Mouse (Mus musculus): ENCODE data around the gene C77080. TPM values are rescaled to one million over a fixed set of nuclear protein-coding genes. Genes with fewer than 3 reads are reported as not detected.
A peak's percentile ranks its signal among the peaks of the same experiment; 100 is the strongest.

Gene C77080
- polyA plus RNA-seq, 1 experiment from 2014 or later, result 6.7 TPM

GRCm38 (mm10) chr4:129223421-129224281 is 37.6 kb downstream of the C77080 start:
- TF ChIP-seq EP300 (IDR thresholded peaks at IDR 0.05) (no peak), CTCF (IDR thresholded peaks at IDR 0.05) (no peak; the same call in 1 of the 2 replicates)
- no peak overlapping the region for H3K9ac ChIP-seq (replicated peaks; ENCODE audit: low read depth)
- 0 out of 2 replicates have a peak, but pooled peaks have one; percentile 1 for ATAC-seq
- H3K4me2 ChIP-seq (replicated peaks; ENCODE audit: low read depth, low read length), result peak overlapping the region; percentile 48
- H3K4me3 ChIP-seq (ENCODE audit: low read depth, low read length), result 0 out of 2 replicates have a peak overlapping the region, but pooled peaks have one; percentile 8
- peaks cover 9% of the 10 kb centered on the region; the same call in 1 of the 2 replicates for H3K36me3 ChIP-seq (ENCODE audit: insufficient read depth, low read length)
- 57% methylated on average over 53 of the region's 55 CpGs for WGBS
- H3K4me1 ChIP-seq (ENCODE audit: insufficient read depth, low read depth, low read length), result peaks cover 5% of the 10 kb centered on the region; the same call in 1 of the 2 replicates
- no peaks in the 10 kb centered on the region for H3K27me3 ChIP-seq (replicated peaks; ENCODE audit: insufficient read depth, low read length)
- no peaks in the 10 kb centered on the region for H3K9me3 ChIP-seq (ENCODE audit: low read length)
- H3K27ac ChIP-seq (ENCODE audit: low read length), result no peak overlapping the region
- DNase-seq (ENCODE audit: low spot score), result no peak

- peaks cover 18% of the 10 kb centered on the region; the same call in 1 of the 2 replicates for H3K36me3 ChIP-seq (ENCODE audit: insufficient read depth, low read length)
- H3K4me3 ChIP-seq (ENCODE audit: low read depth, low read length), result no peak overlapping the region
- no peaks in the 10 kb centered on the region for H3K27me3 ChIP-seq (replicated peaks; ENCODE audit: insufficient read depth, low read length)
- WGBS, result 77% methylated on average over 31 of the region's 31 CpGs
- no peaks in the 10 kb centered on the region for H3K4me1 ChIP-seq (ENCODE audit: insufficient read depth, low read depth, low read length)
- H3K27ac ChIP-seq (ENCODE audit: low read length), result no peak overlapping the region
- no peaks in the 10 kb centered on the region for H3K9me3 ChIP-seq (ENCODE audit: low read length)
- ATAC-seq, result no peak
- no peak for TF ChIP-seq EP300 (IDR thresholded peaks at IDR 0.05)
- no peak for TF ChIP-seq CTCF (IDR thresholded peaks at IDR 0.05)
- H3K9ac ChIP-seq (replicated peaks; ENCODE audit: low read depth), result no peak overlapping the region
- no peak overlapping the region for H3K4me2 ChIP-seq (replicated peaks; ENCODE audit: low read depth, low read length)
- DNase-seq (ENCODE audit: low spot score), result no peak
These were observed 38.9 kb downstream of the C77080 start for GRCm38 (mm10) chr4:129222019-129222925.

GRCm38 (mm10) chr4:129221097-129222010 is 39.9 kb downstream of the C77080 start:
- WGBS, result 72% methylated on average over 23 of the region's 23 CpGs
- H3K9me3 ChIP-seq (ENCODE audit: low read length), result no peaks in the 10 kb centered on the region

GRCm38 (mm10) chr4:129220376-129221089 is 40.7 kb downstream of the C77080 start:
- no peak overlapping the region for H3K4me2 ChIP-seq (replicated peaks; ENCODE audit: low read depth, low read length)
- peaks cover 33% of the 10 kb centered on the region for H3K36me3 ChIP-seq (ENCODE audit: insufficient read depth, low read length)
- 48% methylated on average over 7 of the region's 7 CpGs for WGBS
- H3K9ac ChIP-seq (replicated peaks; ENCODE audit: low read depth), result no peak overlapping the region
- H3K4me3 ChIP-seq (ENCODE audit: low read depth, low read length), result no peak overlapping the region
- H3K4me1 ChIP-seq (ENCODE audit: insufficient read depth, low read depth, low read length), result no peaks in the 10 kb centered on the region
- ATAC-seq (no peak), DNase-seq (ENCODE audit: low spot score) (no peak)
- no peaks in the 10 kb centered on the region for H3K9me3 ChIP-seq (ENCODE audit: low read length)
- no peaks in the 10 kb centered on the region for H3K27me3 ChIP-seq (replicated peaks; ENCODE audit: insufficient read depth, low read length)
- no peak for TF ChIP-seq EP300 (IDR thresholded peaks at IDR 0.05)
- no peak for TF ChIP-seq CTCF (IDR thresholded peaks at IDR 0.05)
- H3K27ac ChIP-seq (ENCODE audit: low read length), result no peak overlapping the region

More at GRCm38 (mm10) chr4:129221097-129222010, 39.9 kb downstream of the C77080 start:
- ATAC-seq (no peak), DNase-seq (ENCODE audit: low spot score) (no peak)
- TF ChIP-seq CTCF (IDR thresholded peaks at IDR 0.05) (no peak), EP300 (IDR thresholded peaks at IDR 0.05) (no peak)
- H3K4me1 ChIP-seq (ENCODE audit: insufficient read depth, low read depth, low read length), result no peaks in the 10 kb centered on the region
- H3K27ac ChIP-seq (ENCODE audit: low read length), result no peak overlapping the region
- H3K9ac ChIP-seq (replicated peaks; ENCODE audit: low read depth), result no peak overlapping the region
- H3K36me3 ChIP-seq (ENCODE audit: insufficient read depth, low read length), result peaks cover 26% of the 10 kb centered on the region
- no peak overlapping the region for H3K4me2 ChIP-seq (replicated peaks; ENCODE audit: low read depth, low read length)
- H3K4me3 ChIP-seq (ENCODE audit: low read depth, low read length), result no peak overlapping the region
- H3K27me3 ChIP-seq (replicated peaks; ENCODE audit: insufficient read depth, low read length), result no peaks in the 10 kb centered on the region

GRCm38 (mm10) chr4:129219198-129219597 is 42.0 kb downstream of the C77080 start:
- H3K36me3 ChIP-seq (ENCODE audit: insufficient read depth, low read length), result peaks cover 39% of the 10 kb centered on the region

More at GRCm38 (mm10) chr4:129219198-129219597, 42.0 kb downstream of the C77080 start:
- H3K4me2 ChIP-seq (replicated peaks; ENCODE audit: low read depth, low read length), result no peak overlapping the region
- no peak for ATAC-seq
- H3K4me1 ChIP-seq (ENCODE audit: insufficient read depth, low read depth, low read length), result no peaks in the 10 kb centered on the region
- DNase-seq (ENCODE audit: low spot score), result no peak
- no peak overlapping the region for H3K27ac ChIP-seq (ENCODE audit: low read length)
- TF ChIP-seq EP300 (IDR thresholded peaks at IDR 0.05), result no peak
- no peak for TF ChIP-seq CTCF (IDR thresholded peaks at IDR 0.05)
- H3K9ac ChIP-seq (replicated peaks; ENCODE audit: low read depth), result no peak overlapping the region
- no peaks in the 10 kb centered on the region for H3K9me3 ChIP-seq (ENCODE audit: low read length)
- no peak overlapping the region for H3K4me3 ChIP-seq (ENCODE audit: low read depth, low read length)
- H3K27me3 ChIP-seq (replicated peaks; ENCODE audit: insufficient read depth, low read length), result no peaks in the 10 kb centered on the region
- 86% methylated on average over 10 of the region's 10 CpGs for WGBS
